Mouse (Mus musculus) lung, postnatal 10 days (tissue): ENCODE measurements at regions not wholly inside any gene's neighbourhood (a gene's known extent, or its start where the extent isn't known, plus 50 kb on each side); places are given as distances from the start of the nearest gene placed in this dataset.

ENCODE experiments used
- DNase-seq: peaks from one replicate; pipeline ENCODE4 v3.0.0; 2021

GRCm38 (mm10) chr5:101112151-101112769, 266.7 kb downstream of the Gpat3 start:
- no peak for DNase-seq

- no peak for DNase-seq
These were observed 266.1 kb downstream of the Gpat3 start for GRCm38 (mm10) chr5:101111619-101112018.

- no peak for DNase-seq
These were observed 255.6 kb downstream of the Gpat3 start for GRCm38 (mm10) chr5:101100975-101101699.

GRCm38 (mm10) chr5:101091027-101091598, 245.6 kb downstream of the Gpat3 start:
- DNase-seq = no peak

GRCm38 (mm10) chr5:101090415-101091026, 245.0 kb downstream of the Gpat3 start:
- DNase-seq = no peak

- no peak for DNase-seq
These were observed 239.7 kb downstream of the Gpat3 start for GRCm38 (mm10) chr5:101085199-101085598.

- no peak for DNase-seq
These were observed 237.1 kb downstream of the Gpat3 start for GRCm38 (mm10) chr5:101082611-101083010.

GRCm38 (mm10) chr5:101064308-101064707, 218.8 kb downstream of the Gpat3 start:
- no peak for DNase-seq

GRCm38 (mm10) chr5:101063254-101063653, 217.7 kb downstream of the Gpat3 start:
- DNase-seq = no peak

- no peak for DNase-seq
These were observed 206.1 kb downstream of the Gpat3 start for GRCm38 (mm10) chr5:101051591-101051990.

- DNase-seq = no peak
These were observed 195.0 kb downstream of the Gpat3 start for GRCm38 (mm10) chr5:101040488-101040887.

- no peak for DNase-seq
These were observed 187.5 kb downstream of the Gpat3 start for GRCm38 (mm10) chr5:101032968-101033367.

GRCm38 (mm10) chr5:101032147-101032900, 186.8 kb downstream of the Gpat3 start:
- DNase-seq = no peak

- DNase-seq = no peak
These were observed 179.3 kb downstream of the Gpat3 start for GRCm38 (mm10) chr5:101024796-101025195.

GRCm38 (mm10) chr5:101023784-101024183, 178.3 kb downstream of the Gpat3 start:
- no peak for DNase-seq

GRCm38 (mm10) chr5:101020784-101021183, 175.3 kb downstream of the Gpat3 start:
- DNase-seq = peak; percentile 71

- DNase-seq = no peak
These were observed 168.3 kb downstream of the Gpat3 start for GRCm38 (mm10) chr5:101013844-101014243.

GRCm38 (mm10) chr5:101005216-101005615, 159.7 kb downstream of the Gpat3 start:
- DNase-seq = no peak

GRCm38 (mm10) chr5:101000436-101000835, 154.9 kb downstream of the Gpat3 start:
- no peak for DNase-seq

- DNase-seq = no peak
These were observed 146.9 kb downstream of the Gpat3 start for GRCm38 (mm10) chr5:100992365-100992764.

GRCm38 (mm10) chr5:100991626-100992025, 146.1 kb downstream of the Gpat3 start:
- peak; percentile 29 for DNase-seq

- no peak for DNase-seq
These were observed 137.0 kb downstream of the Gpat3 start for GRCm38 (mm10) chr5:100982573-100982936.
